Mouse (Mus musculus) left cerebral cortex, adult 2 months (tissue): ENCODE measurements around the gene Coq3. TPM values are rescaled to one million over a fixed set of nuclear protein-coding genes. Genes with fewer than 3 reads are reported as not detected.

Source experiments
- DNase-seq, 2 experiments: peaks; one replicate each; pipeline ENCODE4 v3.0.0; 2021 to 2022; ENCODE audit warnings: low spot score in 2 of 2, mixed read lengths in 1 of 2; ENCODE audit errors: extremely low spot score in 1 of 2
- H3K27ac ChIP-seq: fragments of 200-600 bp; 2 replicates; pipeline ENCODE4 v1.8.1; 2022
- H3K4me3 ChIP-seq: fragments of 200-600 bp; 2 replicates; pipeline ENCODE4 v1.8.1; 2022
- CTCF ChIP-seq: fragments of 200-600 bp; IDR thresholded peaks from 2 replicates; pipeline ENCODE4 v1.8.1; 2022; ENCODE audit warnings: antibody characterized with exemption, mild to moderate bottlenecking, moderate library complexity
- intact Hi-C: fragments of 180-260 bp; cut with DNase I; formaldehyde crosslinking; loops from one replicate; pipeline ENCODE4 v1.15.1; 2025
- total RNA-seq, 2 experiments: library from RNA; stranded (reverse); gene quantifications; 2 replicates each; pipeline ENCODE4 v1.2.3; 2021

Gene Coq3
- total RNA-seq, 2 experiments from 2014 or later, result 10.8 to 12.8 TPM

- peak overlapping the region; percentile 78 for H3K4me3 ChIP-seq
- no peak for TF ChIP-seq CTCF
- DNase-seq, result peak in 1 of 2 experiments; percentile 19
- peak overlapping the region; percentile 85 for H3K27ac ChIP-seq
- intact Hi-C loops, result loop anchor here (2.0 to 5.0 kb wide), 2 partner anchors 53 to 60 kb away; partner anchors contain the start of gene Coq3
Measured at GRCm38 (mm10) chr4:21931772-21932630, 52.5 kb downstream of the Coq3 start.

DNA sequence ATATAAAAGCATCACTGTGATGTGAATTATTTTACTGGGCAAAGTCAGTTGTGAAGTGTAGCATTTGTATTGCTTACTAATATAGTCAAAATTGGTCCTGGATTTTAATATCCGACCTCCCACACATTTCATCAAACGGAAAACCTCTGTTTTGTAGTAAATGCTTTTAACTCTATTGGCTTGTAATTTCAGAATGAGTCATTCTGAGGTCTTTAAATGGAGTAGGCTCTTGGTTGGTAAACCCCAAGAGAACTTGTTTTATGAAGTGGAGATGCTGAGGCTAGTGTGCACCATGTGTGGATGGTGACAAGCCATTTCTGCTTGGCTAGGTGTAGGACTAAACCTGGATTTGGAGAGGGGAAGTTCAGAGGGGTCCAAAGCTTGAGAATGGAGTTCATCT is 55.9 kb downstream of the Coq3 start:
- intact Hi-C loops, result no loop called here
- Histone ChIP-seq H3K27ac (no peak overlapping the region), H3K4me3 (no peak overlapping the region)
- DNase-seq, result no peak
- TF ChIP-seq CTCF, result no peak

GRCm38 (mm10) chr4:21936424-21936823 is 57.0 kb downstream of the Coq3 start:
- no peak for TF ChIP-seq CTCF
- Histone ChIP-seq H3K27ac (no peak overlapping the region), H3K4me3 (no peak overlapping the region)
- intact Hi-C loops, result no loop called here
- no peak for DNase-seq

DNA sequence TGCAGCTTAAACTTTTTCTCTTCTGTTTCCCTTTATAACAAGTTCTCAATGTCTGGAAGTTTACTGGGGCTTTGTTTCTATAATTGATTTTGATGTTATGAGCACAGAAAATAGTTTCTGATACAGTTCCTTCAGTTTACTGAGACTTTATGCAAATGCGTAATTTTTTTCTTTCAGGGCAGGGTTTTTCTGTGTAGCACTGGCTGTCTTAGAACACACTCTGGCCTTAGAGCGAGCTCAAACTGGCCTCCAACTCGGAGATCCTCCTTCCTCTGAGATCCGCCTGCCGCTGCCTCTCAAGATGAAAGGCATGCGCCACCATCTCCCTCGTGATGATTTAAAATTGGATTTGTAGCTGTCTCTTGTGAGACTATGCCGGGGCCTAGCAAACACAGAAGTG is 58.4 kb downstream of the Coq3 start:
- no peak for DNase-seq
- no peak for TF ChIP-seq CTCF
- no peak overlapping the region for H3K27ac ChIP-seq
- intact Hi-C loops, result no loop called here
- no peak overlapping the region for H3K4me3 ChIP-seq

GRCm38 (mm10) chr4:21944672-21945071 is 65.2 kb downstream of the Coq3 start:
- no peak for DNase-seq
- no peak overlapping the region for H3K27ac ChIP-seq
- H3K4me3 ChIP-seq, result no peak overlapping the region
- TF ChIP-seq CTCF, result no peak
- intact Hi-C loops, result no loop called here

DNA sequence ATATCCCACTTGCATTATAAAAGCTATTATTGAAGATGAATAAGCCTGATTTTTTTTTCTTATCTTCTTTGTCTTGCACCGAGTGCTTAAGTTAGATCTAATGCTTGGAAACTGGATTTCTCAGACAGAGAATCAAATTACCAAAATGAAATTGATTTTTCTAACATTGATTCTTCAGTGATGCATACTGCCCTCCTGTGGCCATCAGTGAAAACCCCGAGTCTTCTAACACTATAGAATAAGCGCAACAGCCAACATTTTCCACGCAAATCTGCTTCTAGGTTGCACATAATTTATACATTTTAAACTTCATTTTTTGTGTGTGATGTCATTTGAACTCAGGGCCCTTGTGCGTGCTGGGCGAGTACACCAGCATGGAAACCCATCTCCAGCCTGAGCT is 72.0 kb downstream of the Coq3 start:
- intact Hi-C loops, result loop anchor here (5.0 to 10.0 kb wide), 2 partner anchors 74 to 107 kb away; partner anchors contain the start of genes Coq3 and Pnisr
- peak; percentile 26 to 38 for DNase-seq
- H3K27ac ChIP-seq, result peak overlapping the region; percentile 28; the same call in 1 of the 2 replicates
- no peak overlapping the region for H3K4me3 ChIP-seq
- peak; percentile 82 for TF ChIP-seq CTCF

GRCm38 (mm10) chr4:21952255-21952654 is 72.8 kb downstream of the Coq3 start:
- intact Hi-C loops, result loop anchor here (5.0 to 10.0 kb wide), 2 partner anchors 75 to 107 kb away; partner anchors contain the start of genes Coq3 and Pnisr
- no peak overlapping the region for H3K4me3 ChIP-seq
- H3K27ac ChIP-seq, result peak overlapping the region; percentile 28; the same call in 1 of the 2 replicates
- TF ChIP-seq CTCF, result no peak
- no peak for DNase-seq

GRCm38 (mm10) chr4:21957570-21958321 is 78.3 kb downstream of the Coq3 start:
- TF ChIP-seq CTCF, result peak; percentile 61
- no peak overlapping the region for H3K27ac ChIP-seq
- no peak overlapping the region for H3K4me3 ChIP-seq
- intact Hi-C loops, result loop anchor here (5.0 to 10.0 kb wide), 2 partner anchors 35 to 113 kb away; partner anchors contain the start of gene Pnisr
- peak; percentile 28 to 39 for DNase-seq

Other genes with a start within 250 kb of the Coq3 start
- gene Prdm13, start 193.7 kb upstream of the Coq3 start, total RNA-seq, result not detected
- gene Ccnc, start 152.0 kb upstream of the Coq3 start, total RNA-seq, result 10 to 100 TPM; 31.7 to 35.2 TPM
- 10 to 100 TPM; 44.4 to 49.2 TPM for gene Usp45, start 112.5 kb upstream of the Coq3 start, total RNA-seq
- 10 to 100 TPM; 22.8 to 24.8 TPM for gene Tstd3, start 112.5 kb upstream of the Coq3 start, total RNA-seq
- gene Pnisr, start 32.1 kb upstream of the Coq3 start, total RNA-seq, result 100 to 1,000 TPM; 217 to 223 TPM
- 10 to 100 TPM; 69.5 to 75.5 TPM for gene Faxc, start 51.7 kb downstream of the Coq3 start, total RNA-seq